In genomic region chr2:10785156-10785555, GRCm38 (mm10) we compare ENCODE assay signal across 8 mouse cellular contexts.
DNase-seq lines count a peak whose midpoint lies in the region; ATAC-seq and TF ChIP-seq lines count a peak whose summit lies in the region.

No protein-coding gene starts in this region.

- peak; percentile 76 for DNase-seq in ES-E14 (ENCODE audit: low read depth, low spot score)
- DNase-seq in cerebellum, adult 2 months, result peak; percentile 27 to 53
- DNase-seq in heart, postnatal 36 days, result peak; percentile 31 to 38
- peak; percentile 40 to 74 for DNase-seq in left cerebral cortex, adult 18-20 months (ENCODE audit: low spot score in 2 of 2)
- DNase-seq in right cerebral cortex, adult 2 months (ENCODE audit: low spot score in 2 of 2), result peak; percentile 55 to 66

- WGBS in intestine, postnatal 0 days, result 22% methylated on average over 2 of the region's 2 CpGs
- WGBS in intestine, embryonic 16.5 days, result 25% methylated on average over 2 of the region's 2 CpGs
- WGBS in cerebellum, adult 2 months, result 15% methylated on average over 2 of the region's 2 CpGs

- intact Hi-C loops in heart, postnatal 36 days (cut with DNase I), result loop anchor here (2.0 kb wide), 2 partner anchors 40 to 274 kb away; no protein-coding TSS in a partner anchor

- H3K9ac ChIP-seq in intestine, postnatal 0 days (ENCODE audit: low read depth, low read length), result no peak overlapping the region
- H3K9ac ChIP-seq in intestine, embryonic 16.5 days (ENCODE audit: low read depth, low read length), result no peak overlapping the region
- no peak overlapping the region for H3K9ac ChIP-seq in ES-E14 (ENCODE audit: insufficient read depth, low read depth, low read length, poor library complexity, severe bottlenecking)

- no peaks in the 10 kb centered on the region for H3K4me1 ChIP-seq in intestine, postnatal 0 days (replicated peaks; ENCODE audit: control insufficient read depth, insufficient read depth, low read length)
- no peaks in the 10 kb centered on the region for H3K4me1 ChIP-seq in intestine, embryonic 16.5 days (ENCODE audit: control insufficient read depth, insufficient read depth, low read length)
- H3K4me1 ChIP-seq in ES-E14 (ENCODE audit: control insufficient read depth in 2 of 2, insufficient read depth in 2 of 2, low read length in 2 of 2, poor library complexity in 1 of 2), result peaks cover 3% of the 10 kb centered on the region in 2 experiments; a peak in 1 of 4 replicates
- no peaks in the 10 kb centered on the region; the same call in 1 of the 2 replicates for H3K4me1 ChIP-seq in cerebellum, adult 2 months (ENCODE audit: control insufficient read depth, insufficient read depth, low read length)

- no peak overlapping the region for H3K4me3 ChIP-seq in intestine, postnatal 0 days (ENCODE audit: low read depth, low read length)
- no peak overlapping the region for H3K4me3 ChIP-seq in intestine, embryonic 16.5 days (ENCODE audit: low read length)
- H3K4me3 ChIP-seq in ES-E14 (ENCODE audit: insufficient read depth in 1 of 2, low read depth in 1 of 2, low read length in 2 of 2, poor library complexity in 1 of 2, severe bottlenecking in 1 of 2), result no peak overlapping the region
- no peak overlapping the region for H3K4me3 ChIP-seq in cerebellum, adult 2 months (replicated peaks; ENCODE audit: insufficient read depth, low read depth, low read length)

- no peak for TF ChIP-seq POLR2A in cerebellum, adult 2 months (IDR thresholded peaks at IDR 0.05; ENCODE audit: borderline replicate concordance, insufficient read depth, low read length)

- peak; percentile 80 for TF ChIP-seq CTCF in intestine, postnatal 0 days (IDR thresholded peaks at IDR 0.05; ENCODE audit: low read depth)
- peak; percentile 83 for TF ChIP-seq CTCF in cerebellum, adult 2 months (IDR thresholded peaks at IDR 0.05; ENCODE audit: borderline replicate concordance, insufficient read depth, low read depth, low read length)

- no peaks in the 10 kb centered on the region for H3K9me3 ChIP-seq in intestine, postnatal 0 days (ENCODE audit: control insufficient read depth)
- H3K9me3 ChIP-seq in intestine, embryonic 16.5 days (ENCODE audit: control insufficient read depth, low read length), result no peaks in the 10 kb centered on the region
- H3K9me3 ChIP-seq in ES-E14 (ENCODE audit: control insufficient read depth, insufficient read depth, low read depth, low read length), result no peaks in the 10 kb centered on the region

- no peaks in the 10 kb centered on the region for H3K27me3 ChIP-seq in intestine, postnatal 0 days (replicated peaks; ENCODE audit: control insufficient read depth, insufficient read depth, low read length)
- H3K27me3 ChIP-seq in intestine, embryonic 16.5 days (replicated peaks; ENCODE audit: control insufficient read depth, insufficient read depth, low read length), result no peaks in the 10 kb centered on the region
- no peaks in the 10 kb centered on the region for H3K27me3 ChIP-seq in cerebellum, adult 2 months (ENCODE audit: control insufficient read depth, insufficient read depth, low read length)

- no peak overlapping the region for H3K27ac ChIP-seq in intestine, postnatal 0 days (ENCODE audit: low read depth, low read length)
- no peak overlapping the region for H3K27ac ChIP-seq in intestine, embryonic 16.5 days (ENCODE audit: low read length)
- no peak overlapping the region for H3K27ac ChIP-seq in ES-E14 (ENCODE audit: insufficient read depth, low read depth, low read length, poor library complexity, severe bottlenecking)
- no peak overlapping the region for H3K27ac ChIP-seq in cerebellum, adult 2 months (ENCODE audit: insufficient read depth, low read length)

- H3K36me3 ChIP-seq in intestine, postnatal 0 days (ENCODE audit: control insufficient read depth, insufficient read depth), result no peaks in the 10 kb centered on the region
- H3K36me3 ChIP-seq in intestine, embryonic 16.5 days (ENCODE audit: control insufficient read depth, insufficient read depth, low read length), result no peaks in the 10 kb centered on the region
- H3K36me3 ChIP-seq in ES-E14 (ENCODE audit: control insufficient read depth, insufficient read depth, low read length, poor library complexity, severe bottlenecking), result no peaks in the 10 kb centered on the region

- in situ Hi-C loops in ES-E14 (cut with MboI; ENCODE audit: low sequenced_read_pairs in 2 of 2, unreplicated experiment in 2 of 2), result no loop called here

- ATAC-seq in intestine, postnatal 0 days, result no peak
- ATAC-seq in intestine, embryonic 16.5 days, result no peak
- ATAC-seq in monocyte, adult 5-6 weeks (replicated peaks; ENCODE audit: insufficient number of reproducible peaks, low FRiP score, low TSS enrichment, poor library complexity, severe bottlenecking), result no peak

- H3K4me2 ChIP-seq in intestine, postnatal 0 days (replicated peaks; ENCODE audit: low read depth), result no peak overlapping the region
- H3K4me2 ChIP-seq in intestine, embryonic 16.5 days (ENCODE audit: low read depth, low read length), result no peak overlapping the region

TF ChIP-seq in ES-E14, 5 proteins besides CTCF, POLR2A, EP300 and RAD21:
- no peak for TF ChIP-seq CHD2 (IDR thresholded peaks at IDR 0.05; ENCODE audit: low read depth, low read length)
- no peak for TF ChIP-seq HCFC1 (IDR thresholded peaks at IDR 0.05; ENCODE audit: borderline replicate concordance, insufficient read depth, low read length)
- TF ChIP-seq MAFK (IDR thresholded peaks at IDR 0.05; ENCODE audit: insufficient read depth, low read depth, low read length), result no peak
- TF ChIP-seq ZC3H11A (IDR thresholded peaks at IDR 0.05; ENCODE audit: borderline replicate concordance, low read depth, low read length), result no peak
- no peak for TF ChIP-seq ZNF384 (IDR thresholded peaks at IDR 0.05; ENCODE audit: low read depth, low read length)
TF ChIP-seq in ES-E14: peak in this region for 0.
